Mouse (Mus musculus): Measurements from ENCODE around the gene Lhfpl5. TPM values are rescaled to one million over a fixed set of nuclear protein-coding genes. Genes with fewer than 3 reads are reported as not detected.

The Lhfpl5 gene
- total RNA-seq, 2 experiments from 2014 or later = 2.5 to 3.2 TPM

DNA sequence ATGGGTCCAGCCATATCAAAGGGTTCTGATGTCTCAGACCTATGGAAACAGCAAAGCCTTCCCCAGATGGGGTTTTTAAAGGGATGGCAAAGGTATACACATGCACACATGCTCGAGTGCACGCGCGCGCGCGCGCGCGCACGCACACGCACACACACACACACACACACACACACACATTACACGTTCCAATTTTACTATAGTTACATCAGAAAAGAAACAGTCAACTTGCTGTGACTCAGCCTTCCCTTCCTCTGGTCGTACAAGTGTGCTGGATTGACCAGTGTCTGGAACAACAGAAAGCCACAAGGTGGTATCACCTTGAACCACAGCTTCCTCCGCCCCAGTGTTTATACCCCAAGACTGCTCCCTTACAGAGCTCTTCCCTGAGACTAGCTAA is 49.9 kb downstream of the Lhfpl5 start:
- no peak for DNase-seq (ENCODE audit: low spot score in 2 of 2)

DNA sequence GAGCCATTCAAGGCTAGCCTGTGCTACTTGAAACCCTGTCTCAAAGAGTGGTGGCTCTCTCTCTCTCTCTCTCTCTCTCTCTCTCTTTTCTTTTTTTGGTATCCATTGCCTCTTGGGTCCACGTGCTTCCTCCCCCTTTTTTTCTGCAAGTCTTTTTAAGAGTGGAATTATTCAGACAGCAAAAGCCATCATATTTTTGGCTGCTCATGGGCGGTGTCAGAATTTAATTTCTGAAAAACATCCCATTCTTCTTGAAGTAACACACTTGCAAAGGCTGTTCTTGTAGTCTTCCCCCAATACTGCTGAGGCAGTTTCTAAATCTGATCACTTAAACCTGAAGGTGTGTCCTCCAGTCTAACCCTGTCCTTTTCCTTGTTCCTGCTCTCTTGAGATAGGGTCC is 51.5 kb downstream of the Lhfpl5 start:
- DNase-seq (ENCODE audit: low spot score in 2 of 2) = no peak

DNA sequence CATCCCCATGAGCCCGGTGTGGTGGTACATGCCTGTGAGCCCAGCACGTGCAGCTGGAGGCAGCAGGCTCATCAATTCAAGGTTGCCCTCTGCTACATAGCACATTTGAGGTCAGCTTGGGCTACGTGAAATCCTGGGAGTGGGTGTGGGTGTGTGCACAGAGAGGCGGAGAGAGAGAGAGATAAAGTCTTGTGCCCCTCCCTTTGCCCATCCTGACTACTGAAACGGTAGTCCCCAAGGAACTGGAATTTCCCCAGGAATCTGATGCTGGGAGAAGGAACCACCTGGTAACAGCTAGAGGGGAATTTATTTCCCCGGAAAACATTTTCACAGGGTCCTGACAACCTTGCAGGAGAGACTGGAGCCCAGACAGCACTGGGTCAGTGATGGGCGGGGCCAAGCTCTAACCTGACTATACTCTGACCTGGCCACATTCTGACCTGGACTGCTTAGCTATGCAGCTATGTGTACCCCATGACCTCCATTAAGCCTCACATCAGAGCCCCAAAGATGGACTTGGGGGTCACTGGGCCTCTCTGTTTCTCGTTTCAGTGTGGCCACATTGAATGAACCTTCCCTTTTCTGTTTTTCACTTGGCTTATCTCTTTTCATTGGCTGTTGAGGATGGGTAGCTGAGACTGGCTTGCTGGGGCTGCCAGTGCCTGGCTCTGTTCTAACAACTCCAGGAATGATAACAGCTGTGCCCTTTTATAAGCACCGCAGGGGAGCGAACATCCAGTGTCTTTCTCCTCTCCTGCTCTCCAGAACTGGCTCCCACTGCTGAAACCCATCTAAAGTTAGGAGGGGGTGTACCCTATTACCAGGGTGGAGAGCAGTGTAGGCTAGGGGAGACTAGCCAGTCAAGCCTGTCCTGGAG is 53.0 kb downstream of the Lhfpl5 start:
- no peak for DNase-seq (ENCODE audit: low spot score in 2 of 2)

- DNase-seq (ENCODE audit: low spot score in 2 of 2) = no peak
These were observed 53.7 kb downstream of the Lhfpl5 start for GRCm38 (mm10) chr17:28629125-28629524.

Small RNA genes within 50 kb of the gene (microRNA-seq; reads per million reads assigned to microRNA genes)
- not detected for gene Gm25195
- 6.3 reads per million, percentile 17 among the genes with 10 or more reads in this experiment for gene Mir6969

Other genes with a start within 250 kb of the Lhfpl5 start
- gene Rpl10a, start 247.2 kb upstream of the Lhfpl5 start, total RNA-seq (2021) = 1,000 to 10,000 TPM; 1,198 to 1,213 TPM
- 10 to 100 TPM; 23.8 to 27.5 TPM for gene Tead3, start 224.8 kb upstream of the Lhfpl5 start, total RNA-seq (2021)
- 1 to 10 TPM in 1 of 2 experiments, under 1 TPM in 1; 0.62 to 1.5 TPM for gene Tulp1, start 210.4 kb upstream of the Lhfpl5 start, total RNA-seq (2021)
- 100 to 1,000 TPM in 1 of 2 experiments, 10 to 100 TPM in 1; 95.8 to 104 TPM for gene Fkbp5, start 58.1 kb upstream of the Lhfpl5 start, total RNA-seq (2021)
- under 1 TPM in 1 of 2 experiments, not detected in 1; 0.22 TPM for gene Armc12, start 44.8 kb upstream of the Lhfpl5 start, total RNA-seq (2021)
- gene Clpsl2, start 26.2 kb upstream of the Lhfpl5 start, total RNA-seq (2021) = not detected
- gene Clps, start 14.9 kb upstream of the Lhfpl5 start, total RNA-seq (2021) = 1,000 to 10,000 TPM in 1 of 2 experiments, under 1 TPM in 1; 0.56 to 1,299 TPM
- 10 to 100 TPM; 60.9 to 78.4 TPM for gene Srpk1, start 47.1 kb downstream of the Lhfpl5 start, total RNA-seq (2021)
- gene Slc26a8, start 114.6 kb downstream of the Lhfpl5 start, total RNA-seq (2021) = 1 to 10 TPM; 2.7 to 3.4 TPM
- gene Mapk14, start 115.7 kb downstream of the Lhfpl5 start, total RNA-seq (2021) = 10 to 100 TPM; 74.0 to 78.0 TPM
- gene AC170998.1, start 150.4 kb downstream of the Lhfpl5 start, total RNA-seq (2021) = 1 to 10 TPM; 2.5 to 3.8 TPM
- 10 to 100 TPM; 72.1 to 75.4 TPM for gene Mapk13, start 193.7 kb downstream of the Lhfpl5 start, total RNA-seq (2021)
- 10 to 100 TPM; 81.7 to 89.0 TPM for gene Brpf3, start 225.4 kb downstream of the Lhfpl5 start, total RNA-seq (2021)

Data from adrenal gland, postnatal 4 days (tissue).